Mouse (Mus musculus) left cerebral cortex, postnatal 25 days (tissue): Measurements from ENCODE around the gene Foxp2. TPM values are rescaled to one million over a fixed set of nuclear protein-coding genes. Genes with fewer than 3 reads are reported as not detected.
A peak's percentile ranks its signal among the peaks of the same experiment; 100 is the strongest.

Experiments used
- DNase-seq, 2 experiments: peaks; one replicate each; pipeline ENCODE4 v3.0.0; 2022; ENCODE audit warnings: low spot score in 2 of 2, mixed read lengths in 1 of 2
- intact Hi-C: fragments of 180-260 bp; cut with DNase I; formaldehyde crosslinking; loops from one replicate; pipeline ENCODE4 v1.15.1; 2025
- total RNA-seq, 2 experiments: library from RNA; stranded (reverse); gene quantifications; 2 replicates each; pipeline ENCODE4 v1.2.3; 2021

Foxp2 gene
- total RNA-seq, 2 experiments from 2014 or later, result 7.6 to 19.8 TPM

GRCm38 (mm10) chr6:15321551-15321974, 420.4 kb downstream of the Foxp2 start:
- DNase-seq, result no peak
- intact Hi-C loops, result no loop called here

DNA sequence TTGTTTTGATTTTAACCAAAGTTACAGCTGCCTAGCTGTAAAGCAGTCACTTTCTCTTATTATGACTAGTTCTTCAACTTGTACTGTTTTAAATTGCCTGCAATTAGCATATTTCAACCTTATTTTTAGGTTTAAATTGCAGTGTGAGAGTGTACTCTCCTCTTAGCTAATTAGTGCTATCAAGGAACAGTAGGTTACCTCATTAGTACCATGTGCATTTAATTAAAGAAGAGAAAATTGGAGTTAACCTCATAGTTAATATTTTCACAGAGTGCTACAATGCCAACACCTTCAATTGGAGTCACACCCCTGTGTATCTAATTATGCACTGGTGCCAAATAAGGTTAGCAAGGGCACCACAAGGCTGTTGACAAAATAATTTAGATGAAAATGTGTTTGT, 421.9 kb downstream of the Foxp2 start:
- no peak for DNase-seq

DNA sequence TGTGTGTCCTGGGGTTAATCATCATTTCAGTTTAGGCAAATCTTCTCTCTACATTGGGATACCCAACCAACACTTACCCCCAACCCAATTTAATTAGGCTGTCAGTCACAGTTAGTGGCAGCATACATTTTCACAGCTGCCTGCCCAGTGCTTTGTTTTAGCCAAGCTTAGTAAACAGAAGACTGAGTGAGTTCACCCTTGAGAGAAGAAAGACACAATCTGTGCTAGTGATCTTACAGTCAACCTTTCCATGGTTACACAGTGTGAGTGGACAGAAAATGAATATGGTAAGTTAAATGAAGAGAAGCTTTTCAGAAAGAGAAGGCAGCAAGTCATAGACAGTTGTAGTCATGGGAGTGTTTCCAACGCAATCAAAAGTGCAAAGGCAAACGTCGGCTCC, 446.6 kb downstream of the Foxp2 start:
- intact Hi-C loops, result no loop called here
- DNase-seq, result no peak

More for the DNA sequence above, 421.9 kb downstream of the Foxp2 start:
- intact Hi-C loops, result no loop called here

DNA sequence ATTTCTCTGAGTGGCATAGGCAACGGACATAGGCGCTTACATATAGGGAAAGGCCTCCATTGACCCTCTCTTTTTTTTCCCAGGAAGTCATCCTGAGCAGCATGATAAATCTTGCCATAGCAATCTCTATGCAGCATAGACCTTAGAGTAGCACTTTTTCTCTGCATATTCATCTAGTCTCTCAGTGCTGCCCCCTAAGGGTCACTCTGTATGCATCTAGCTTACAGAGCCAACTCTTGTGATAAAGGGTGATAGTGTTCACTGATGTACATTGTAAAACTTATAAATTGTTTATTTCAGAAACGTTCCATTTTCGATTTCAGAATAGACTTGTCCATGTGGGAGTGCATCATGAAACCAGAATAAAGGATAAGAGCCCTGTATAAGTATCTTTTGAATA, 454.7 kb downstream of the Foxp2 start:
- intact Hi-C loops, result no loop called here
- no peak for DNase-seq

GRCm38 (mm10) chr6:15370281-15370680, 469.1 kb downstream of the Foxp2 start:
- DNase-seq, result no peak
- intact Hi-C loops, result no loop called here

DNA sequence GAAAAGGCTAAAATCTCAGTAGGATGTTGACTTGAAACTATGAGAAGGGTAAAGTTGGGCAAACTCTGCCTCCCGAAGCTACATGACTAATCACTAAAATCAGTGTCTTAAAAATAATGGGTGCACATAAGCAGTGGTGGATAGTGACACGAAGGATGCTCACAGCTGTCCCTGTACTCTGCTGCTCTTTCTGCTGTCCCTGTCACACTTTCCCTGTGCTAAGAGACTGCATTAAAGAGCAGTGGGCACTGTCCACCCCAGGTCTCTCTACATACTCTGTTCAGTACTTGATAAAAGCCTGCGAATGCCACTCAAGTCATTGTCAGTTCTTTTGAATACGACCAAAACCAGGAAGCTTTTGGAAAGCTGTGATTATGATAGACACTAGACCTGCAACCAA, 469.7 kb downstream of the Foxp2 start:
- intact Hi-C loops, result no loop called here

GRCm38 (mm10) chr6:15373621-15374020, 472.5 kb downstream of the Foxp2 start:
- no peak for DNase-seq
- intact Hi-C loops, result no loop called here

More for the DNA sequence above, 469.7 kb downstream of the Foxp2 start:
- no peak for DNase-seq

GRCm38 (mm10) chr6:15378261-15378660, 477.1 kb downstream of the Foxp2 start:
- no peak for DNase-seq
- intact Hi-C loops, result no loop called here

GRCm38 (mm10) chr6:15396462-15396861, 495.3 kb downstream of the Foxp2 start:
- DNase-seq, result no peak
- intact Hi-C loops, result no loop called here

DNA sequence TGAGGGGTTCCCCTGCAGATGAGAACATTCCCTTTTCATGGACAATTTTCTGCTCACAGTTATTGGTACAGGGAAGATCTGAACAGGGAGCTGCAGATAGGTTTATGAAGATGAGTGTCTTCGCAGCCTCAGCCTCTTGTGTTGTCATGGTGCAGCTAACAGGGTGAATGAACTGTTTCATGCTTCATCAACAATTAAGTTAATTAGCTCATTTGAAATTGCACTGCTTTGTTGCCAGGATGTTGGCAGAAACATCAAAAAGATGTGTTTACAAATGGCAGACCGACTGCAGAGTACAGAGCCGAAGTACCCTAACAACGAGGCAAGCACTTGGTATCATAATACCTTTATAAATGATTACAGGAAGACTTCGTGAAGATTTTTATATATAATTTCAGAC, 496.3 kb downstream of the Foxp2 start:
- intact Hi-C loops, result no loop called here
- no peak for DNase-seq

DNA sequence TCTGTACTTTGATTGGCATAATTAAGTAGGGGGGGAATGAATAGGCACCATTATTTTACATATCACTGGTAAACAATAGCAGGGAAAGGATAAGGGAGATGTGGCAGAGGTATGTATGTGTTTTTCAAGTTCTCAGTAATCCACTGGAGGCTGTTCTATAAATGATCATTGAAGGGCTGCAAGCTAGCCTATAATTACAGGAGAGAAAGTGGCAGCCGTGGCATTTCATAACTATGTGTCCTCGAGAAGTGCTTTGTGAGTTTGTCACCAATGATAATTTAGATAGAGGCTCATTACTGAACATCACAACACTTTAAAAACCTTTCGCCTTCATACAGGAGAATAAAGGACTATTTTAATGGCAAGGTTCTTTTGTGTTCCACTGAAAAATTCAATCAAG, 500.0 kb downstream of the Foxp2 start:
- intact Hi-C loops, result no loop called here
- DNase-seq, result no peak

DNA sequence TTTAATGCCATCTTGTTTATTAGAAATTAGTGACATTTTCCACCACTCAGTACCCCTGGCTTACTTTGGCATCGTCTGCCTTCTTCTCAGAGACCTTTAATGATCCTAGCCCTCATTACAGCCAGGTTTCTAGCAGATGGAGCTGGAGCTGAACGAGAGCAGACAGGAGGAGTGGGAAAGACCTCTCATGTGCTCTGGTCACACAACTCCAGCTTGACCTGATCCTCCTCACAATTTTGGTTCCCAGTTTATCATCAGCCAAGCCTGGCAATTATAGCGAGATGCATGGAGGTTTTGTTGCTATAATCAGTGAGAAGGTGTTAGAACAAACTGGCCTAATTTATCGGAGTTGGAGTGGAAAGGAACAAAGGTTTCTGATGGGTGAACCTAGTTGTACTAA, 500.9 kb downstream of the Foxp2 start:
- intact Hi-C loops, result no loop called here

GRCm38 (mm10) chr6:15415099-15415498, 514.0 kb downstream of the Foxp2 start:
- intact Hi-C loops, result loop anchor here (10.0 kb wide), 1 partner anchor 1580 kb away; no protein-coding TSS in a partner anchor
- DNase-seq, result peak in 1 of 2 experiments; percentile 46

More for the DNA sequence above, 500.9 kb downstream of the Foxp2 start:
- DNase-seq, result no peak

GRCm38 (mm10) chr6:15459701-15460100, 558.6 kb downstream of the Foxp2 start:
- intact Hi-C loops, result no loop called here
- no peak for DNase-seq

DNA sequence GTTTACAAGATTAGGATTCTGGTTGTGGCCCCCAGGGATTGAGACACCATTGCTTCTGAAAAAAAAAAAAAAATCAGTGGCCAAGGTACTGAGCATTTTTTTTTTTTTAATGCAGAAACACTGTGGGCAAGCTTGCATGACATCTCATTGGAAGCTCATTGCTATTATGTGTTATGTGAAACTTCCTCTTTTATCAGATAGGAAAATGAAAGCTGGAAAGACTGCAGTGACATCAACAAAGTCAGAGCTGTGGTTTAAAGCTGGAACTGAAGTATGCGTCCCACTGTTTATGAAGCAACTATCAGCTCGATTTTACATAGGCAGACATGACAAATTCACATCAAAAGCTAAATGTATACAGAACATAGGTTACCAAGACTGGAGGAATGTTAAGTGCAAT, 562.2 kb downstream of the Foxp2 start:
- DNase-seq, result no peak
- intact Hi-C loops, result no loop called here

GRCm38 (mm10) chr6:15465471-15465870, 564.3 kb downstream of the Foxp2 start:
- DNase-seq, result no peak
- intact Hi-C loops, result no loop called here

DNA sequence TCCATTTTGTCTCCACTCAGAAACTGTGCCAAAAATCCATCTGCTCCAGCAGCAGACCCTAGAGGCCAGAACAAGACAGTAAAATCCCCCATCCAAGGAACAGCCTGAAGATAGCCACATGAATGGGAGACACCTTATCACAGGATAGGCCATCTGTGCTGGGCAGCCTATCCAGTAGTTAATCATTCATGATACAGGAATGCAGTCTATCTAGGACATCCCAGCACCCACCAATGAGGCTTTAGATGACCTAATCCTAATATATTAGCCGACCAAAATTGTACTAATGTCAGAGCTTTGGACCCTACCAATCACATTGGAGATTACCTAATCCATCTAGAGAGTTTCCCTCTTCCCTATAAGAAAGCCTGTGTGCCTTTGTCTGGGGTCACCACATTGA, 565.5 kb downstream of the Foxp2 start:
- intact Hi-C loops, result no loop called here
- no peak for DNase-seq

GRCm38 (mm10) chr6:15486909-15487308, 585.8 kb downstream of the Foxp2 start:
- DNase-seq, result no peak
- intact Hi-C loops, result no loop called here
